Mouse (Mus musculus) stomach, embryonic 15.5 days (tissue): ENCODE measurements around the gene Hdac4. TPM values are rescaled to one million over a fixed set of nuclear protein-coding genes. Genes with fewer than 3 reads are reported as not detected.

Experiments used
- ATAC-seq: fragments of 200-750 bp; cut with Nextera tagmentation; 2 replicates; pipeline ENCODE4 v1.8.0; 2017; ENCODE audit warnings: low read depth, moderate number of reproducible peaks, moderate TSS enrichment; ENCODE audit not compliant: insufficient read depth, low FRiP score
- H3K27ac ChIP-seq: fragments of 300-500 bp; sonication (generic); 2 replicates; pipeline ENCODE4 v1.5.1; 2015; ENCODE audit warnings: mild to moderate bottlenecking, inconsistent platforms
- H3K27me3 ChIP-seq: fragments of 300-500 bp; sonication (generic); replicated peaks from 2 replicates; pipeline ENCODE4 v1.6.1; 2015; ENCODE audit warnings: inconsistent platforms
- H3K36me3 ChIP-seq: fragments of 300-500 bp; sonication (generic); 2 replicates; pipeline ENCODE4 v1.6.1; 2015; ENCODE audit warnings: inconsistent platforms
- H3K4me1 ChIP-seq: fragments of 300-500 bp; sonication (generic); 2 replicates; pipeline ENCODE4 v1.6.1; 2015; ENCODE audit warnings: inconsistent platforms
- H3K4me2 ChIP-seq: fragments of 300-500 bp; sonication (generic); 2 replicates; pipeline ENCODE4 v1.6.1; 2015; ENCODE audit warnings: mild to moderate bottlenecking, inconsistent platforms
- H3K4me3 ChIP-seq: fragments of 300-500 bp; sonication (generic); replicated peaks from 2 replicates; pipeline ENCODE4 v1.5.1; 2015; ENCODE audit warnings: inconsistent platforms
- H3K9ac ChIP-seq: fragments of 300-500 bp; sonication (generic); 2 replicates; pipeline ENCODE4 v1.6.1; 2015; ENCODE audit warnings: inconsistent platforms
- H3K9me3 ChIP-seq: fragments of 300-500 bp; sonication (generic); 2 replicates; pipeline ENCODE4 v1.6.1; 2016; ENCODE audit warnings: inconsistent platforms
- WGBS: fragments of 180-500 bp; shearing (Covaris S2); methylation state at CpG from one replicate; pipeline ENCODE4 v1.1.7; 2015; 5-methylcytosine and 5-hydroxymethylcytosine counted together
- polyA plus RNA-seq: library from polyadenylated mRNA; unstranded; fragments of >200 nt; fragmentation: Nextera tagmentation; extraction: Ambion mirVana; gene quantifications from 2 replicates; pipeline ENCODE4 v1.2.1, GENCODE M21; 2015

Gene Hdac4
- polyA plus RNA-seq, 1 experiment from 2014 or later = 18.2 TPM

DNA sequence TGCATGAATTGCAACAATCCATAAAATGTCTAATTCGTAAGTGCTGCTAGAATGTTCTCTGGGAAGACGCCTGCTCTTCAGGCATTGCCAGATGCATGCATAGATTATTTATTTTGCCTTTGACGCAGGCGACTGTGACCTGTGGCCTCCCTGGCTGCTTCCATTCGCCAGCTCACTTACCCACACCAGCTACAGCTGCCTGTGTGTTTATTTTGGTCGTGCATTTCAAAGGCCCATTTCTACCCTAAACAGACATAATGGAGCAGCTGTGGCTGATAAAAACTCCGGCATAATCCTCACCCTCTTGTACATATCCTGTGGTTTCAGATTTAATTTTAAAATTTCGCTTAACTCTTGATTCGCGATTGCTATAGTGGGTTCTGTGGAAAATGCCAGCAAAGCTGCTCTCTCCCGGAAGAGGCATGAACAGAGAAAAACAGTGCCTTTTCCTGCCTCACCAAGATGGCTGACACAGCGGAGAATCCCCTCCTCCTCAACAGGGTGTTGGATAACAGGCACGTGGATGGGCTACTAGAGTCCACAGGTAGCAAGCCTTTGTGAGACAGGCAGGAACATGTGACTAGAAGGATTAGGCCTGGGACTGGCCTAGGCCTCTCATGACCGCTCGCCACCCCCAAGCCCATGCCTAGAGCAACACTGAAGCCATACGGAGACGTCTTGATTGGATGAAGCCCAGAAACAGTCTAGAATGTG lies 7.3 kb upstream of the Hdac4 start:
- H3K36me3 ChIP-seq = no peaks in the 10 kb centered on the region
- no peak for ATAC-seq
- 60% methylated on average over 17 of the region's 17 CpGs for WGBS
- no peaks in the 10 kb centered on the region for H3K4me1 ChIP-seq
- no peak overlapping the region for H3K4me2 ChIP-seq
- no peaks in the 10 kb centered on the region for H3K9me3 ChIP-seq
- no peaks in the 10 kb centered on the region for H3K27me3 ChIP-seq
- no peak overlapping the region for H3K9ac ChIP-seq
- H3K27ac ChIP-seq = no peak overlapping the region
- H3K4me3 ChIP-seq = no peak overlapping the region

DNA sequence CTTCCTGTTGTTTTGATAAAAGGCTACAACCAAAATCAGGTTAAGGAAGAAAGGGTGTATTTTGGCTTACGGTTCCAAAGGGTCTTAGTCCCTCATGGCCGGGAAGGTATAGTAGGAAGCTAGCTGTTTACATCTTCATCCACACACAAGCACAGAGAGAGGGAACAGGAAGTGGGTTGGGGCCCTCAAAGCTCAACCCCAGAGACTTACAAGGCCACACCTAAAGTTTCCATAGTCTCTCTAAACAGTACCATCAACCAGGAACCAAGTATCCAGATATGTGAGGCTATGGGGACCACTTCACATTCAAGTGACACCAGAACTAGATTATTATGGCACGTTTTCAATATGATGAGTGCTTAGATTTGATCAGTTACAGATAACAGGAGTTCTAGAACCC lies 5.0 kb downstream of the Hdac4 start:
- H3K27me3 ChIP-seq = no peaks in the 10 kb centered on the region
- H3K9me3 ChIP-seq = no peaks in the 10 kb centered on the region
- no peak overlapping the region for H3K9ac ChIP-seq
- H3K27ac ChIP-seq = no peak overlapping the region
- no peak overlapping the region for H3K4me2 ChIP-seq
- no peak for ATAC-seq
- H3K36me3 ChIP-seq = no peaks in the 10 kb centered on the region
- H3K4me1 ChIP-seq = no peaks in the 10 kb centered on the region
- 72% methylated on average over 3 of the region's 3 CpGs for WGBS
- no peak overlapping the region for H3K4me3 ChIP-seq

DNA sequence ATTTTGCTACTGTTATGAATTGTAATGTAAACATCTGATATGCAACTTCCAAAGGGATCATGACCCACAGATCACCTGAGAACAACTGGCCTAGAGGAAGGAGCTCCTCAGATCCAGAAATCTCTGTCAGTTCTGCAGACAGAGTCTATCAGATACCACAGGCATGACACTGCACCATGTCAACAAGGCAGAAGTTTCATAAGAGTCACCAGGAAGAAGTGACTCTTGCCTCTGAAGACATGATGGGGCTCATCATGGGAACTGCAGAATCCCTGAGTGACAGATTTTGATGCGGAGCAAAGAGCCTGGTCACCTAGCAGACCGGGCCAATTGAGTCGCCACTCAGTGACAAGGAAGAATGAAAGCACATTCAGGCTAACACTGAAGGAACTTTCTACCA lies 8.4 kb downstream of the Hdac4 start:
- no peak for ATAC-seq

DNA sequence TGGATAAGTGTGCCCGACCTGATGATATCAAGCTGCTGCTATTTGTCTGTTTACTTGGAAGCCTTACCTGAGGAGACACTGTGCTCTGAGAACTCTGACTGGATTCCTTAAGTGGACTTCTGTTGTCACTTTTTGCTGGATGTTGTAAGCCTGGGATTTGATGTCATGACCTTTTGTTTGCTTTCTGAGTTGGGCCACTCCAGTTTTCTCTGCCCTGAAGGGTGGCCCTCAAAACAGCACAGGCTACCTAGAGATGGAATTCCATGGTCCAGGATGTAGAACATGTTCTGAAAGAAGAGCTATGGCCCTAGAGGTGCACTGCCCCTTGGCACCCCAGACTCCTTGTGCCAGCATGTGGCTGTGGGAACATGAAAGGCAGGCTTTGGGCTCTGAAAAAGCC lies 10.9 kb downstream of the Hdac4 start:
- WGBS = 68% methylated on average over 1 of the region's 1 CpGs
- H3K9ac ChIP-seq = no peak overlapping the region
- ATAC-seq = no peak
- H3K4me1 ChIP-seq = 0 out of 2 replicates have a peak, but pooled peaks cover 6% of the 10 kb centered on the region
- H3K4me2 ChIP-seq = no peak overlapping the region
- H3K4me3 ChIP-seq = no peak overlapping the region
- H3K9me3 ChIP-seq = no peaks in the 10 kb centered on the region
- no peaks in the 10 kb centered on the region for H3K36me3 ChIP-seq
- no peak overlapping the region for H3K27ac ChIP-seq
- no peaks in the 10 kb centered on the region for H3K27me3 ChIP-seq

More for the DNA sequence above, 8.4 kb downstream of the Hdac4 start:
- WGBS = 91% methylated on average over 3 of the region's 3 CpGs
- no peaks in the 10 kb centered on the region for H3K27me3 ChIP-seq
- no peaks in the 10 kb centered on the region for H3K36me3 ChIP-seq
- no peak overlapping the region for H3K4me3 ChIP-seq
- no peaks in the 10 kb centered on the region for H3K4me1 ChIP-seq
- no peak overlapping the region for H3K4me2 ChIP-seq
- H3K9ac ChIP-seq = no peak overlapping the region
- no peak overlapping the region for H3K27ac ChIP-seq
- no peaks in the 10 kb centered on the region for H3K9me3 ChIP-seq

DNA sequence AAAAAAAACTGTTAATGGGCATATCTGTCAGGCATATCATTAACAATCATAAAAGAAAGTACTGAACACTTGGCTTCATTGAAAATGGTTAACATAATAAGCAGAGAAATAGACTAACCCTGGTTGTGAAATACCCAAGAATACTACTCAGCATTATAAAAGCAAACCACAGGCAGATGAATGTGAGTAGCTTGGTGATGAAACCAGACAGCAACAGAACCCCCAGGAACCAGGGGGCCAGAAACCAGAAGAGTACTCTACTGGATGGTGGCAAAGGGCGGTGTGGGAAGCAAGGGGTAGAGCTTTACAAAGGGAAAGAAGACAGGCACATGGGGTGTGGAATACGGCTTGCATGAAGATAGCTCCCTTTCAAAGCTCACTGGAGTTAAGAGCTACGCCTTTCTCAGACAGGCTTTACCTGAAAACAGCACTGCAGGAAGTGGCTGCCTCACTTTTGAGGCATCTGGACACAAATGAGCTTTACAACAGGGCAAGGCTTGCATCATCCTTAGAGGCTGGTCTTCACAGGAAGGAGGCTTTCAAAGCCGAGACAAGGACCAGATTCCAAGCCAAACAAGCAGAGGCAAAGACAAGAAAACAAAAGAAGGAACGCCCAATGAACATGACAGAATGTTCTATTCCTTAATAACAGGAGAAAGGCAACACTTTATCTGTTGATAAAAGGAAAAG lies 12.3 kb downstream of the Hdac4 start:
- Histone ChIP-seq H3K9ac (no peak overlapping the region), H3K27ac (peak overlapping the region; percentile 40; the same call in 1 of the 2 replicates), H3K4me1 (peaks cover 15% of the 10 kb centered on the region), H3K4me3 (no peak overlapping the region), H3K4me2 (no peak overlapping the region), H3K36me3 (no peaks in the 10 kb centered on the region), H3K9me3 (no peaks in the 10 kb centered on the region), H3K27me3 (no peaks in the 10 kb centered on the region)
- WGBS = 72% methylated on average over 5 of the region's 5 CpGs
- no peak for ATAC-seq

DNA sequence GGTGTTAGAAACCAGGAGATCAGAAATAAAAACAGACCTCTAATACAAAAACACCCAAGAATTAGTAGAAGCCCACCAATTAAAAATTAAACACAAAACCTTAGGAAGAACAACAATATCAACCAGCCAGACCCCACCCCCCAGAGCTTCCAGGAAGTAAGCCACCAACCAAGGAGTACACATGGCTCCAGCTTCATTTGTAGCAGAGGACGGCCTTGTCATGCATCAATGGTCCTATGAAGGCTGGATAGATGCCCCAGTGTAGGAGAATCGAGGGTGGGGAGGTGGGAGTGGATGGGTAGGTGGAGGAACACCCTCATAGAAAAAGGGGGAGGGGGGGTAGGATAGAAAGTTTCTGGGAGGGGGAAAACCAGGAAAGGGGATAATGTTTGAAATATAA lies 13.5 kb downstream of the Hdac4 start:
- H3K36me3 ChIP-seq = no peaks in the 10 kb centered on the region
- WGBS = 53% methylated on average over 2 of the region's 2 CpGs
- H3K9me3 ChIP-seq = no peaks in the 10 kb centered on the region
- H3K4me2 ChIP-seq = no peak overlapping the region
- H3K4me1 ChIP-seq = peaks cover 22% of the 10 kb centered on the region
- H3K27ac ChIP-seq = no peak overlapping the region
- H3K4me3 ChIP-seq = no peak overlapping the region
- no peak for ATAC-seq
- no peaks in the 10 kb centered on the region for H3K27me3 ChIP-seq
- no peak overlapping the region for H3K9ac ChIP-seq

DNA sequence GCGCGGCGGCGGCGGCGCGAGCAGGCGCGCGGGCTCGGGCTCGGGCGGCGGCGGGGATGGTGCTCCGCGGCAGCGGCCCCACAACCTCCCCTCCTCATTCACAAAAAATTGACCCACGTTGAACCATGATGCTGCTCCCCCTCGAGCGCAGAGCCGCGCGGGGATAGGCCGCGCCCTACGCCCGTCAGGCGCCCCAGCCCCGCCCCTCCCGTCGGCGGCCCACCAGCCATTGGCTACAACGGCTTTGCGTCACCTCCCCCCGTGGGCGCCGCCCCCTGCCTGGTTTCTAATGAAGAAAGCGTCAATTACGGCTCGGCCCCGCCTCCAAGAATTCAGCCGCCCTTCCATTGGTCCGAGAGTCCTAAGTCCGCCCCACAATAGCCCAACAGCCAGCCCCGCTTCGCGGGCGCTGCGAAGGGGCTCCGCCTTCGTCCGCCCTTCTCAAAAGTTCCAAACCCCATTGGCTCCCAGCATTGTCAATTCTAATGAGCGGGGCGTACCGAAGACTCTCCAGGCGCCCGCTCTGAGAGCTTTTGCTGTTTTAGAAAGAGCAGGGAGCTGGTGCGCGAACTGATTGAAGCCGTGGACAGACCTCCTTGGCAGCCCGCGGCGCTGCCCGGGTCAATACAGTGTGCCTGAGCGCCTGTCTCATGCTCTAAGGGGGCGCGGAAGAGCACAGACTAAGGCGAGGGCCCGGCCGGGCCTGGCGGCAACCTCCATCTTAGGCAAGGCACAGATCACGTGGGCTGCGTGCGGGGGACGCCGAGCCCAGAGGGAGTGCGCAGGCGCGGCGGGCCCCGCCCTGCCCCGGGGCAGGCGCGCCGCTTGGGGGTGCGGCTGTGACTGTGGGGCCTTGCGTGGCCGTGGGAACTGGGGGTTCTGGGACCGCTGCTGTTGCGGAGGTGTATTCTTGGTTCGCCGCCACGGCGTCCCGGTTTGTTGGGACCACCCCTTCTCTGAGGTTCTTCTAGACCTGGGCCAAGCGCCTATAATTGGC lies 15.1 kb downstream of the Hdac4 start:
- ATAC-seq = peak; percentile 98
- peak overlapping the region; percentile 79 for H3K4me3 ChIP-seq
- peak overlapping the region; percentile 91 for H3K9ac ChIP-seq
- no peaks in the 10 kb centered on the region for H3K36me3 ChIP-seq
- H3K4me2 ChIP-seq = peak overlapping the region; percentile 75
- no peaks in the 10 kb centered on the region for H3K9me3 ChIP-seq
- H3K27me3 ChIP-seq = no peaks in the 10 kb centered on the region
- peak overlapping the region; percentile 99 for H3K27ac ChIP-seq
- WGBS = under 1% methylated on average over 87 of the region's 97 CpGs
- peaks cover 24% of the 10 kb centered on the region for H3K4me1 ChIP-seq

DNA sequence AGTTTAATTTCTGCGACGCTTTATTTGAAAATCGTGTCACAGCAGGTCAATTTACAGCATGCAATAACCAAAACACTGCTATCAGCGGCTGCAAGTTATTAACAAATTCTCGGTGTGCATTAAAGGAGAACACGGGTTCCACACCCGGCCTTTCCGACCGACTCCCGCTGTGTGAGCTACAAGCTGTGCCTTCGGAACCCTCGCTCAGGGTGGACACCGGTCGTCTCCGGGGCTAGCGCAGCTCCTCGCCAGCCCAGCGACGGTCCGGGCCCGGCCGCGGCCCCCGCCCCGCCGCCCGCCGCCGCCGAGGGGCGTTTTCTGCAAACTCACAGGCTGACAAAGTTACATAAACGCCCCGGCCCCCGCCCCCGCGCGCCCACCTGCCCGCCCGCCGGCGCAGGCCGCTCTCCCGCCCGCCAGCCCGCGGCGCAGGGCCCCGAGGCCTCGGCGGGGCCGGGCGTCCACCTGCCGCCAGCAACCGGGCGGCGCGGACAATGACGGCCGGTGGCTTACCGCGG lies 16.0 kb downstream of the Hdac4 start:
- no peak for ATAC-seq
- Histone ChIP-seq H3K36me3 (no peaks in the 10 kb centered on the region), H3K4me3 (peak overlapping the region; percentile 64), H3K27ac (peak overlapping the region; percentile 91), H3K27me3 (no peaks in the 10 kb centered on the region), H3K4me1 (peaks cover 32% of the 10 kb centered on the region), H3K4me2 (peak overlapping the region; percentile 63), H3K9me3 (no peaks in the 10 kb centered on the region), H3K9ac (peak overlapping the region; percentile 72)
- WGBS = 1% methylated on average over 57 of the region's 61 CpGs

DNA sequence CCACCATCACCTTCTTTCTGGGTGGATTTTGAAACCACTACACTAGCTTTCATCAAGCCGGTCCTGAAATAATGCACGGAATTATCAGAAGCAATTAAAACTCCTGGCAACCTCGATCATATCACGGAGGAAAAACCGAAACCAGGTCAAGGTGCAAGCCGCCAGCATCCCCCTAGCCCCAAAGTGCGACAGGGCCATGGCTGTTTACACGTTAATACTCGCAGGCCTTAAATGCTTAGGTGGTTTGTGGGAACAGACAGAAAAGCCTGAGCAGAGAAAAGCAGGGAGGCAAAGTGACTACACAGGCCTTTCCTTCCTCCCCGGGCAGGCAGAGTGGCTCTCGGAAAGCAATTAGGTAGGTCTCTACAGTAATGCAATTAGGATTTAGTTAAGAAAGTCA lies 16.4 kb downstream of the Hdac4 start:
- H3K27ac ChIP-seq = peak overlapping the region; percentile 91; the same call in 1 of the 2 replicates
- H3K36me3 ChIP-seq = no peaks in the 10 kb centered on the region
- peak overlapping the region; percentile 72; the same call in 1 of the 2 replicates for H3K9ac ChIP-seq
- no peaks in the 10 kb centered on the region for H3K27me3 ChIP-seq
- 10% methylated on average over 11 of the region's 11 CpGs for WGBS
- H3K4me2 ChIP-seq = peak overlapping the region; percentile 63
- peak overlapping the region; percentile 64 for H3K4me3 ChIP-seq
- peaks cover 36% of the 10 kb centered on the region for H3K4me1 ChIP-seq
- ATAC-seq = no peak
- H3K9me3 ChIP-seq = no peaks in the 10 kb centered on the region

DNA sequence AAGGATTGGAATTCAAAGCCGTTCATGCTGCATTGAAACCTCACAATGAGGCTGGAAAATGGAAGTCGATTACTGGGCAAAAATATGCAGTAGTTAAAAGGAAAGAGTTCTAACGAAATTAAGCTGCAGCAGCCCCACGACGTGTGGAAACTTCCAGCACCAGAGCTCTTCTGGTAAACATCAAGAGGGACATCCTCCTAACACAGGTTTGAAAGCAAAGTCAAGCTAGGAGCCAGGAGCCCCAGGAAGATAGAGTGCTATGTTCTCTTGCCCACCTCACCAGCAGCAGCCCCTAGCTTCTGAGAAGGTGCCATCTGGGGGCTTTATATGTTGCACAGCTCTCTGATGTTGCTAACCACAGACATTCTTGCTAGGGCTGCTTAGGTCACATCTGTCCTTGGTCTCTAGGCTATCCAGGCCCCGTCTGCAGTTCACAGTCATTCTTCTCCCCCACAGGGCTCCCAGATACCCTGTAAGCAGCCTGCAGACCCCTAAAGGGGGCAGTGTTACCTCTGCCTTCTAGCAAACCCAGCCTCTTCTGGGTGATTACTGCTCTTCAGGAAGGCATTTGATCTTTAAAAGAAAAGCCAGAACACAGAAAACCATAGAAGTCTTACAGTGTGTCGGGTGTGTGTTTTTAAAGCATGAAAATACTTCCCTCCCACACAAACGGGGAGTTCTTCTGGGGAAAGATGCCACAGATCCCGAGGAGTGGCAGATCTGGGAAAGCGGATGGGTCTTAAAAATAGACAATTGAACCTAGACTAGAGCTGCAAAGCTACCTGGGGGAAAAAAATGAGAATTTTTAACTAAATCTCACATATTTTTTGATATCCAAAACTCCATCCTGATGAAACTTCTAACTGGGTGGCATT lies 17.2 kb downstream of the Hdac4 start:
- no peaks in the 10 kb centered on the region for H3K9me3 ChIP-seq
- ATAC-seq = no peak
- H3K4me2 ChIP-seq = peak overlapping the region; percentile 63
- H3K4me1 ChIP-seq = peaks cover 43% of the 10 kb centered on the region
- no peaks in the 10 kb centered on the region for H3K36me3 ChIP-seq
- H3K4me3 ChIP-seq = peak overlapping the region; percentile 64; the same call in 1 of the 2 replicates
- no peak overlapping the region for H3K9ac ChIP-seq
- no peaks in the 10 kb centered on the region for H3K27me3 ChIP-seq
- 49% methylated on average over 10 of the region's 10 CpGs for WGBS
- no peak overlapping the region for H3K27ac ChIP-seq

DNA sequence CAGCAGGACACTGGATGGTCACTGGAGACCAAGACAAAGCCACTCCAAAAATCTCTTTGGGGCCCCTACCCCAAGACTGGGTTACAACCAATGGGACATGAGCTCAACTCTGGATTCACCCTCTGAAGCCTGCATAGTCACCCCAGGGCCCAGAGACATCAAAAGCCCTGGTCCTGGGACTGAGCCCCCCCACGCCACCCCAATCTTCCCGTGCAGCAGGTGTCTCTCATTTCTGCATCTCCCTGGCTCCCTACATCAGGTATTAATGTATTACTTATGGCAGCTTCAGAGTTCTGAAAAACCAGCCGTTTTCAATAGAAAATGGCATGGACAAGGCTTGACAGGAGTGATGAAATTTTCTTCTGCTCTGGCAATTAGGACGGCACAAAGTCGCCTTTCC lies 17.9 kb downstream of the Hdac4 start:
- no peaks in the 10 kb centered on the region for H3K36me3 ChIP-seq
- peaks cover 43% of the 10 kb centered on the region for H3K4me1 ChIP-seq
- H3K9me3 ChIP-seq = no peaks in the 10 kb centered on the region
- H3K4me2 ChIP-seq = no peak overlapping the region
- ATAC-seq = no peak
- 73% methylated on average over 5 of the region's 5 CpGs for WGBS
- H3K27me3 ChIP-seq = no peaks in the 10 kb centered on the region
- no peak overlapping the region for H3K4me3 ChIP-seq
- H3K27ac ChIP-seq = no peak overlapping the region
- no peak overlapping the region for H3K9ac ChIP-seq
